8 mouse cellular contexts compared by ENCODE assay signal in genomic region chrX:52087726-52088348, GRCm38 (mm10).
DNase-seq lines count a peak whose midpoint lies in the region; ATAC-seq and TF ChIP-seq lines count a peak whose summit lies in the region.

No protein-coding gene starts in this region.

- no peak overlapping the region for H3K27ac ChIP-seq in heart, adult 2 months
- no peak overlapping the region for H3K27ac ChIP-seq in cortical plate, adult 2 months (ENCODE audit: insufficient read depth, low read length)
- H3K27ac ChIP-seq in hindbrain, embryonic 13.5 days = no peak overlapping the region

- no peak for TF ChIP-seq POLR2A in heart, adult 2 months (IDR thresholded peaks at IDR 0.05; ENCODE audit: insufficient read depth, low read depth, low read length)
- TF ChIP-seq POLR2A in cortical plate, adult 2 months (IDR thresholded peaks at IDR 0.05; ENCODE audit: extremely low read depth, insufficient read depth, low read length) = no peak

- H3K9me3 ChIP-seq in hindbrain, embryonic 13.5 days = no peaks in the 10 kb centered on the region

- no peak overlapping the region for H3K4me2 ChIP-seq in hindbrain, embryonic 13.5 days

- 49% methylated on average over 7 of the region's 7 CpGs for WGBS in heart, adult 2 months
- WGBS in hindbrain, embryonic 13.5 days = 44% methylated on average over 7 of the region's 7 CpGs

- TF ChIP-seq CTCF in heart, adult 2 months (IDR thresholded peaks at IDR 0.05) = peak; percentile 72
- 0 out of 2 replicates have a peak, but pooled peaks have one; percentile 12 for TF ChIP-seq CTCF in cortical plate, adult 2 months (IDR thresholded peaks at IDR 0.05; ENCODE audit: extremely low read depth, insufficient read depth, low read length)

- H3K4me1 ChIP-seq in heart, adult 2 months (ENCODE audit: control insufficient read depth, insufficient read depth, low read length) = no peaks in the 10 kb centered on the region
- H3K4me1 ChIP-seq in cortical plate, adult 2 months (ENCODE audit: control insufficient read depth, insufficient read depth, low read length) = no peaks in the 10 kb centered on the region
- H3K4me1 ChIP-seq in hindbrain, embryonic 13.5 days (replicated peaks) = no peaks in the 10 kb centered on the region

- H3K4me3 ChIP-seq in heart, adult 2 months = no peak overlapping the region
- H3K4me3 ChIP-seq in cortical plate, adult 2 months (ENCODE audit: insufficient read depth, low read length) = no peak overlapping the region
- no peak overlapping the region for H3K4me3 ChIP-seq in hindbrain, embryonic 13.5 days

- intact Hi-C loops in heart, adult 2 months (cut with DNase I) = loop anchor here (2.0 kb wide), 1 partner anchor 283 kb away; no protein-coding TSS in a partner anchor
- intact Hi-C loops in heart, postnatal 25 days (cut with DNase I) = loop anchor here (1.0 kb wide), 1 partner anchor 282 kb away; no protein-coding TSS in a partner anchor

- 0 out of 2 replicates have a peak, but pooled peaks have one; percentile 49 for ATAC-seq in hindbrain, embryonic 13.5 days (ENCODE audit: low FRiP score)

- no peaks in the 10 kb centered on the region for H3K79me2 ChIP-seq in heart, adult 2 months (replicated peaks; ENCODE audit: control insufficient read depth, insufficient read depth, low read length)

- no peaks in the 10 kb centered on the region for H3K36me3 ChIP-seq in heart, adult 2 months (ENCODE audit: control insufficient read depth, insufficient read depth, low read length)
- H3K36me3 ChIP-seq in hindbrain, embryonic 13.5 days = no peaks in the 10 kb centered on the region

- H3K9ac ChIP-seq in heart, adult 2 months (ENCODE audit: low read depth, low read length) = no peak overlapping the region
- H3K9ac ChIP-seq in hindbrain, embryonic 13.5 days = no peak overlapping the region

- H3K27me3 ChIP-seq in heart, adult 2 months (ENCODE audit: control insufficient read depth, insufficient read depth, low read length) = no peaks in the 10 kb centered on the region
- no peaks in the 10 kb centered on the region for H3K27me3 ChIP-seq in hindbrain, embryonic 13.5 days

- DNase-seq in heart, adult 2 months = peak; percentile 3 to 32
- DNase-seq in heart, postnatal 25 days (ENCODE audit: low spot score) = no peak
- DNase-seq in ES-CJ7 (ENCODE audit: low read depth, low spot score) (peak; percentile 28), liver (peak; percentile 43)
- peak; percentile 11 for DNase-seq in right cerebral cortex, postnatal 14 days
- no peak for DNase-seq in natural killer cell, adult 2 months (ENCODE audit: low spot score in 2 of 2)

- TF ChIP-seq EP300 in heart, adult 2 months (IDR thresholded peaks at IDR 0.05; ENCODE audit: insufficient read depth, low read depth, low read length) = no peak

Comparison
In these comparisons a context has a peak if more than half of its experiments do, and no peak if none do; other contexts are left out.
1. DNase-seq: peak in heart, adult 2 months (2 of 2), ES-CJ7 (single experiment), liver (single experiment) and right cerebral cortex, postnatal 14 days (single experiment); none in heart, postnatal 25 days (single experiment) and natural killer cell, adult 2 months (0 of 2).